Mouse (Mus musculus): Measurements from ENCODE around the gene 2900011O08Rik. TPM values are rescaled to one million over a fixed set of nuclear protein-coding genes. Genes with fewer than 3 reads are reported as not detected.

The 2900011O08Rik gene
- polyA plus RNA-seq, 1 experiment from 2014 or later = 45.5 TPM

DNA sequence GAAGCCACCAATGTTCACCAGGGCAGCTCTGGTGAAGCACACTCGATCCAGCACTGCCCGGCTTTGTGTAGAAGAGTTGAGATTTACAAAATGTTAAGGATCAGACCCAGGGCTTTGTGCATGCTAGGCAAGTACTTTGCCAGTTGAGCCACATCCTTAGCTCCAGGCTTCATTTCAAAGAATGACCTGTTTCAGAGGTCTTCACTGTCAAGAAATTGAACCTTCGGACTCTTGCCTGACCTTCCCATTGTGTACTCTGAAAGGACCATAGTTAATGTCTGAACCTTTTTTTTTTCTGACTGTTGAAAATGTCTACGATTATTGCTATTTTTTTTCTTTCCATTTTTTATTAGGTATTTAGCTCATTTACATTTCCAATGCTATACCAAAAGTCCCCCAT is 23.6 kb downstream of the 2900011O08Rik start:
- Histone ChIP-seq H3K27me3 (no peaks in the 10 kb centered on the region), H3K4me2 (no peak overlapping the region), H3K27ac (no peak overlapping the region), H3K9me3 (no peaks in the 10 kb centered on the region), H3K36me3 (replicated peaks) (no peaks in the 10 kb centered on the region), H3K4me3 (replicated peaks) (no peak overlapping the region), H3K4me1 (no peaks in the 10 kb centered on the region), H3K9ac (no peak overlapping the region)
- ATAC-seq (ENCODE audit: low FRiP score) = no peak
- WGBS = 92% methylated on average over 4 of the region's 4 CpGs

- H3K9me3 ChIP-seq = no peaks in the 10 kb centered on the region
- H3K27me3 ChIP-seq = no peaks in the 10 kb centered on the region
- no peaks in the 10 kb centered on the region for H3K36me3 ChIP-seq (replicated peaks)
- no peak overlapping the region for H3K9ac ChIP-seq
- WGBS = 87% methylated on average over 8 of the region's 8 CpGs
- ATAC-seq (ENCODE audit: low FRiP score) = no peak
- H3K4me3 ChIP-seq (replicated peaks) = no peak overlapping the region
- no peak overlapping the region for H3K4me2 ChIP-seq
- H3K4me1 ChIP-seq = no peaks in the 10 kb centered on the region
- H3K27ac ChIP-seq = no peak overlapping the region
These were observed 30.9 kb downstream of the 2900011O08Rik start for GRCm38 (mm10) chr16:14017306-14017705.

DNA sequence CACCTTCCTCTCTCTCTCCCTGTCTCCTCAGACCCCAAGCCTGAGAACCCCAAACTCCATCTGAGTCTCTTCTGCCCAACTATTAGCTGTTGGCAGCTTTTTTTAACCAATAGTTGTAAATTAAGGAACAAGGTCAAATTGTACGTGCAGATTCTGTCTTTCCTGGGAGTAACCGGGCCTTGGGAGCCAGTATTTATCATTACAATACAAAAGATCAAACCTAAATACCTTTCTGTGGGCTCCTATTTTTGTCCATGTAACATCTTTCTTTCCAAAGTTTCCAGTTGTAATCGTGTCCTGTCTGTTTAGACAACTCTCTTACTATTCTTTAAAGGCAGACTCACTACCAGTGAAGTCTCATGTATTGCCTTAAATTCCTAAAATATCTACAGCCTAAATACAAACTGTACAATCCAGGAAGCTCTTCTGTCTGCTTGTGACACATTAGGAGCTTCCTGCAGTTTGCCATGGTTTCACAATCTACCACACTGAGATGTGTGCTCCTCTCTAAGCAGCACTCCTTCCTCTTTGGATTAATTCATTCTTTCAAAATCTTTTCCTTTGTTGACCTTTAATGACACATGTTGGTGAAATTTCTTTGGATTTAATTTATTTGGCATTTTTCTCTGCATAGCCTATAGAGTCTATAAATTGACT is 34.9 kb downstream of the 2900011O08Rik start:
- Histone ChIP-seq H3K9me3 (no peaks in the 10 kb centered on the region), H3K4me1 (peaks cover 4% of the 10 kb centered on the region; the same call in 1 of the 2 replicates), H3K27me3 (no peaks in the 10 kb centered on the region), H3K27ac (no peak overlapping the region), H3K36me3 (replicated peaks) (no peaks in the 10 kb centered on the region), H3K9ac (no peak overlapping the region), H3K4me3 (replicated peaks) (no peak overlapping the region), H3K4me2 (no peak overlapping the region)
- WGBS = 85% methylated on average over 3 of the region's 3 CpGs
- ATAC-seq (ENCODE audit: low FRiP score) = no peak

- WGBS = 31% methylated on average over 2 of the region's 2 CpGs
- no peak for ATAC-seq (ENCODE audit: low FRiP score)
- H3K4me3 ChIP-seq (replicated peaks) = no peak overlapping the region
These were observed 38.9 kb downstream of the 2900011O08Rik start for GRCm38 (mm10) chr16:14025091-14025990.

DNA sequence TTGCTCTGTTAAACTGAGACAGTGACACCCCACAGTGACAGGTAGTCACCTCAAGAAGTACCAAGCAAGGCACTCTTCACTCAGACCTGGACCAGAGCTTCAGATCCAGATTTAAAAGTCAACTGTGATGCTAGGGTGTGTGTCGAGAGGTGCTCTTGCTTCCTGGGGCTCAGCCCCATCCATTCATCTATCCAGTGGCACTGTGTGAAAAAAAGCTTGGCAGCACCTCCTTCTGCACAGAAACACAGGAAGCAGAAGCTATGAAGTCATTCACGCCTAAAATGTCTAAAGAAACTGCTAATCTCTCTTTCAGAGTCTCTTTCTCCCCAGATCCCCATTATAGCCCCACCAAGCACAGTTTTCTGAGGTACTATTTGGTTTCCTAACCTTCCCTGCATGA is 42.7 kb downstream of the 2900011O08Rik start:
- no peak overlapping the region for H3K9ac ChIP-seq
- H3K27me3 ChIP-seq = no peaks in the 10 kb centered on the region
- H3K4me2 ChIP-seq = no peak overlapping the region
- WGBS = 69% methylated on average over 2 of the region's 2 CpGs
- H3K27ac ChIP-seq = no peak overlapping the region
- H3K4me1 ChIP-seq = peaks cover 9% of the 10 kb centered on the region; the same call in 1 of the 2 replicates
- no peaks in the 10 kb centered on the region for H3K36me3 ChIP-seq (replicated peaks)
- H3K4me3 ChIP-seq (replicated peaks) = no peak overlapping the region
- no peaks in the 10 kb centered on the region for H3K9me3 ChIP-seq
- no peak for ATAC-seq (ENCODE audit: low FRiP score)

More at GRCm38 (mm10) chr16:14025091-14025990, 38.9 kb downstream of the 2900011O08Rik start:
- Histone ChIP-seq H3K36me3 (replicated peaks) (no peaks in the 10 kb centered on the region), H3K27me3 (no peaks in the 10 kb centered on the region), H3K9me3 (no peaks in the 10 kb centered on the region), H3K4me1 (peaks cover 4% of the 10 kb centered on the region; the same call in 1 of the 2 replicates), H3K9ac (no peak overlapping the region), H3K27ac (no peak overlapping the region), H3K4me2 (no peak overlapping the region)

- no peak overlapping the region for H3K4me3 ChIP-seq (replicated peaks)
- no peaks in the 10 kb centered on the region for H3K27me3 ChIP-seq
- peaks cover 9% of the 10 kb centered on the region; the same call in 1 of the 2 replicates for H3K4me1 ChIP-seq
- H3K9me3 ChIP-seq = no peaks in the 10 kb centered on the region
- H3K9ac ChIP-seq = no peak overlapping the region
- no peaks in the 10 kb centered on the region for H3K36me3 ChIP-seq (replicated peaks)
- H3K4me2 ChIP-seq = no peak overlapping the region
- H3K27ac ChIP-seq = no peak overlapping the region
- no peak for ATAC-seq (ENCODE audit: low FRiP score)
- 85% methylated on average over 2 of the region's 2 CpGs for WGBS
These were observed 43.4 kb downstream of the 2900011O08Rik start for GRCm38 (mm10) chr16:14029851-14030250.

GRCm38 (mm10) chr16:14030650-14031049 is 44.2 kb downstream of the 2900011O08Rik start:
- WGBS = 90% methylated on average over 4 of the region's 4 CpGs
- H3K36me3 ChIP-seq (replicated peaks) = no peaks in the 10 kb centered on the region
- ATAC-seq (ENCODE audit: low FRiP score) = no peak

DNA sequence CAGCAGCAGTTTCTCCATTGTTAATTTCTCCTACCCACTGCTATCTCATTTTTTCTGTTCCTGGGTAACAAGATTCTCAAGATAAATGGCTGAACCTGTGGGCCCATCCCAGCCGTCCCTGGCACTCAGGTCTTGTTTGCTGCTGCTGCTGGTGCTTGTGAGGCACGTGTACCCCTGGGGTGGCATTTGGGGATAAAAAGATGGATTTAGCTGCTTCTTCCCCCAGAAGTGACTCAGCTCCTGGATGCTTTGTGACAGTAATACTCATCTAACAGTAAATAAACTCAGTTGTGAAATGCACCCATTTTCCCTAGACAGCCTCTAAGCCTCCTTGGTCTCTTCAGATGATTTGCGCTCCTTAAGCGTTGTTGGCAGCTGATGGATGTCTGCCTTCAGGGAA is 46.7 kb downstream of the 2900011O08Rik start:
- peaks cover 5% of the 10 kb centered on the region; the same call in 1 of the 2 replicates for H3K4me1 ChIP-seq
- no peaks in the 10 kb centered on the region for H3K9me3 ChIP-seq
- ATAC-seq (ENCODE audit: low FRiP score) = no peak
- no peaks in the 10 kb centered on the region for H3K36me3 ChIP-seq (replicated peaks)
- H3K27me3 ChIP-seq = no peaks in the 10 kb centered on the region
- 87% methylated on average over 4 of the region's 4 CpGs for WGBS
- no peak overlapping the region for H3K4me2 ChIP-seq
- no peak overlapping the region for H3K9ac ChIP-seq
- H3K27ac ChIP-seq = no peak overlapping the region
- no peak overlapping the region for H3K4me3 ChIP-seq (replicated peaks)

More at GRCm38 (mm10) chr16:14030650-14031049, 44.2 kb downstream of the 2900011O08Rik start:
- Histone ChIP-seq H3K9ac (no peak overlapping the region), H3K9me3 (no peaks in the 10 kb centered on the region), H3K27me3 (no peaks in the 10 kb centered on the region), H3K27ac (no peak overlapping the region), H3K4me1 (peaks cover 5% of the 10 kb centered on the region; the same call in 1 of the 2 replicates), H3K4me2 (no peak overlapping the region), H3K4me3 (replicated peaks) (no peak overlapping the region)

DNA sequence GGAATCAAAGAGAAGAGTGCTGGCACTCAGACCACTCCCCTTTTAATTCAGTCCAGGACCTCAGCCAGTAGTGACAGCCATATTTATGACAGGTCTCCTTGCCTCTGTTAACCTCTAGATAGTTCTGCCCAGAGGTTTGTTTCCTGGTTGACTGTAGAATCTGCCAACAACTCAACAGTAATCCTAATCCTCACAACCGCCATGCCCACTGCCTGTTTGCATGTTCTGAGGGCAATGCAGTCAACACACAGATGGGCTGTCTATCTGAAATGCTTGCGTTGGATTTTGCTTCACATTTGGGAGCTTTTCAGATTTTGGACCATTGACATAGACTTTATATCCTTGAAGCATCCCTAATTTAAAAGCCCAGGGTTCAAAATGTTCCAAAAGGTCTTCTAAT is 56.0 kb downstream of the 2900011O08Rik start:
- H3K27ac ChIP-seq = no peak overlapping the region
- H3K36me3 ChIP-seq (replicated peaks) = no peaks in the 10 kb centered on the region
- H3K27me3 ChIP-seq = no peaks in the 10 kb centered on the region
- H3K9me3 ChIP-seq = no peaks in the 10 kb centered on the region
- H3K4me1 ChIP-seq = no peaks in the 10 kb centered on the region
- WGBS = 91% methylated on average over 2 of the region's 2 CpGs
- H3K4me3 ChIP-seq (replicated peaks) = no peak overlapping the region
- no peak overlapping the region for H3K4me2 ChIP-seq
- no peak for ATAC-seq (ENCODE audit: low FRiP score)
- no peak overlapping the region for H3K9ac ChIP-seq

- Histone ChIP-seq H3K27ac (no peak overlapping the region), H3K9me3 (no peaks in the 10 kb centered on the region), H3K9ac (no peak overlapping the region), H3K4me1 (no peaks in the 10 kb centered on the region), H3K4me3 (replicated peaks) (no peak overlapping the region), H3K4me2 (no peak overlapping the region), H3K27me3 (no peaks in the 10 kb centered on the region), H3K36me3 (replicated peaks) (no peaks in the 10 kb centered on the region)
- WGBS = 83% methylated on average over 8 of the region's 8 CpGs
- no peak for ATAC-seq (ENCODE audit: low FRiP score)
These were observed 58.3 kb downstream of the 2900011O08Rik start for GRCm38 (mm10) chr16:14044695-14045094.

GRCm38 (mm10) chr16:14046224-14046756 is 59.9 kb downstream of the 2900011O08Rik start:
- H3K4me1 ChIP-seq = no peaks in the 10 kb centered on the region
- ATAC-seq (ENCODE audit: low FRiP score) = no peak
- no peaks in the 10 kb centered on the region for H3K27me3 ChIP-seq
- H3K4me3 ChIP-seq (replicated peaks) = no peak overlapping the region
- WGBS = 85% methylated on average over 4 of the region's 4 CpGs
- no peaks in the 10 kb centered on the region for H3K36me3 ChIP-seq (replicated peaks)
- H3K27ac ChIP-seq = no peak overlapping the region
- no peak overlapping the region for H3K4me2 ChIP-seq
- no peaks in the 10 kb centered on the region for H3K9me3 ChIP-seq
- H3K9ac ChIP-seq = no peak overlapping the region

GRCm38 (mm10) chr16:14052221-14052620 is 65.8 kb downstream of the 2900011O08Rik start:
- no peaks in the 10 kb centered on the region for H3K9me3 ChIP-seq
- no peak overlapping the region for H3K9ac ChIP-seq
- 94% methylated on average over 2 of the region's 2 CpGs for WGBS
- no peaks in the 10 kb centered on the region for H3K27me3 ChIP-seq
- no peaks in the 10 kb centered on the region for H3K4me1 ChIP-seq
- ATAC-seq (ENCODE audit: low FRiP score) = no peak
- H3K4me2 ChIP-seq = no peak overlapping the region
- H3K4me3 ChIP-seq (replicated peaks) = no peak overlapping the region
- H3K27ac ChIP-seq = no peak overlapping the region
- no peaks in the 10 kb centered on the region for H3K36me3 ChIP-seq (replicated peaks)

All from forebrain, embryonic 12.5 days (tissue).